16 mouse cellular contexts compared by ENCODE assay signal in the genomic region with DNA sequence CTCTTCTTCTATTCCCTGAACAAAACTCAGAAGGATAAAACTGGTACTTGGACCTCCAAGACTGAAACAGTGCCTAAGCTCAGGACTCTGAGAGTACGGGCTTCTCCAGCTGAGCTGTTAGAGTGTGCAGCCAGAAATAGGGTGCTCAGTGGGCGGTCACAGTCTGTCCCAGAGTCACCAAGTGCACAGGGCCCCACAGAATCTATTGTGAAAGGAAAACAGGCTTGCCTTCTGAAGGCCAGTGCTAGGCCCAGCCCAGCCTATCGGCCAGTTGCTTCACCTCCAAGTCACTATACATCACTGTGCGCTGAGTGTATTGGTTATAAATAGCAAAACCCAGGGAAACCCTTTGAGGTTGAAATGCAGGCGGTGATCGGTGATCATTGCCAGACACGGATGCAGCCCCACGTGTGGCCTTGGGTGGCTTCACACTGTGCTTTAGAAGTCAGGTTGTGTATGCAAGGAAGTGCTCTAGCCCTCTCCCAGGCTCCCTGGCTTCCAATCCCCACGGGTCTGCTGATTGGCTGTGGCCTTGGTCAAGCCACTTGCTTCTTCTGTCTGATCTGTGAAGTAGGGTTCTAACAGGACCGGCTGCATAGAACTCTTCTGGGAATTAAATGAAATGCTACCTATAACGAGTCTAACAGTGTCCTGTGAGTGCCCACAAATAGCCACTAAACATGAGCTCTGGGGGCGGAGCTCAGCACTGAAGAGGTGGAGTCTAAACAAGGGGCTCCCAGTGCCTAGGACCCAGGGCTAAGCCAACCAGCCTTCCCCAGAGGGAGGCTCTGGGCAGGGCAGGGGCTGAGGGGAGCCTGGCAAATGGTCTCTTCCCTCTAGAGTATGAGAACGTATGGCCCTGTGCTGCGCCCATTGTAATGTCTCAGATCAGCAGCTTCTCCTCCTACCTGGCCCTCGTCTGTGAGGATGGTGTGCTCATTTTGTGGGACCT. TPM values are rescaled to one million over a fixed set of nuclear protein-coding genes. Genes with fewer than 3 reads are reported as not detected.
A peak's percentile ranks its signal among the peaks of the same experiment; 100 is the strongest.
DNase-seq lines count a peak whose midpoint lies in the region; ATAC-seq and TF ChIP-seq lines count a peak whose summit lies in the region.
"Had no signal": no experiment of that assay in that cellular context is flagged by ENCODE, and none has a peak within 500 bp of the region (broad histone marks: within the 10 kb centered on the region; RNA-seq: fewer than 3 reads in every experiment).

No protein-coding gene starts in this region.

- DNase-seq in adrenal gland, postnatal 10 days, result peak; percentile 36
- DNase-seq in adrenal gland, postnatal 4 days (ENCODE audit: low spot score in 2 of 2), result no peak
- DNase-seq in heart, postnatal 0 days (ENCODE audit: low spot score), result peak; percentile 58
- DNase-seq in heart, postnatal 25 days (ENCODE audit: low spot score), result no peak
- peak; percentile 43 to 46 for DNase-seq in right cerebral cortex, adult 2 months (ENCODE audit: low spot score in 2 of 2)
- DNase-seq in right cerebral cortex, postnatal 4 days, result no peak
- no peak for DNase-seq in cerebellum, postnatal 10 days
- DNase-seq: gastrocnemius, postnatal 10 days; lung, adult 2 months had no signal

- 0 out of 2 replicates have a peak overlapping the region, but pooled peaks have one; percentile 20 for H3K9ac ChIP-seq in heart, postnatal 0 days (replicated peaks; ENCODE audit: low read depth, low read length)
- H3K9ac ChIP-seq in forebrain, embryonic 15.5 days (replicated peaks), result no peak overlapping the region
- H3K9ac ChIP-seq: hindbrain, embryonic 14.5 days; kidney, embryonic 15.5 days; midbrain, embryonic 12.5 days had no signal

- H3K27me3 ChIP-seq in heart, postnatal 0 days (ENCODE audit: control insufficient read depth, insufficient read depth, low read length), result no peaks in the 10 kb centered on the region
- no peaks in the 10 kb centered on the region for H3K27me3 ChIP-seq in forebrain, embryonic 15.5 days
- H3K27me3 ChIP-seq: kidney, embryonic 15.5 days; midbrain, embryonic 12.5 days had no signal

- ATAC-seq in heart, postnatal 0 days (ENCODE audit: insufficient read depth, low read depth), result peak; percentile 84
- ATAC-seq in forebrain, embryonic 15.5 days (replicated peaks), result no peak

- TF ChIP-seq EP300 in heart, postnatal 0 days (IDR thresholded peaks at IDR 0.05; ENCODE audit: low read depth), result no peak

- no peak for TF ChIP-seq CTCF in heart, postnatal 0 days (IDR thresholded peaks at IDR 0.05; ENCODE audit: low read depth)

- intact Hi-C loops in heart, postnatal 25 days (cut with DNase I), result no loop called here

- H3K9me3 ChIP-seq in heart, postnatal 0 days (replicated peaks; ENCODE audit: control insufficient read depth, low read length), result no peaks in the 10 kb centered on the region
- H3K9me3 ChIP-seq in forebrain, embryonic 15.5 days, result no peaks in the 10 kb centered on the region
- H3K9me3 ChIP-seq: kidney, embryonic 15.5 days; midbrain, embryonic 12.5 days had no signal

- H3K4me2 ChIP-seq in heart, postnatal 0 days (ENCODE audit: low read depth, low read length), result no peak overlapping the region
- H3K4me2 ChIP-seq in forebrain, embryonic 15.5 days (replicated peaks), result no peak overlapping the region
- H3K4me2 ChIP-seq: hindbrain, embryonic 14.5 days; kidney, embryonic 15.5 days; midbrain, embryonic 12.5 days had no signal

- H3K36me3 ChIP-seq in heart, postnatal 0 days (replicated peaks; ENCODE audit: control insufficient read depth, insufficient read depth, low read length), result no peaks in the 10 kb centered on the region
- no peaks in the 10 kb centered on the region for H3K36me3 ChIP-seq in forebrain, embryonic 15.5 days
- H3K36me3 ChIP-seq: kidney, embryonic 15.5 days; midbrain, embryonic 12.5 days had no signal

- H3K4me3 ChIP-seq in heart, postnatal 0 days (ENCODE audit: low read depth, low read length), result no peak overlapping the region
- H3K4me3 ChIP-seq in forebrain, embryonic 15.5 days, result no peak overlapping the region
- H3K4me3 ChIP-seq: erythroblast, embryonic 14.5 days; kidney, embryonic 15.5 days; midbrain, embryonic 12.5 days had no signal

- H3K4me1 ChIP-seq in heart, postnatal 0 days (ENCODE audit: control insufficient read depth, insufficient read depth), result peaks cover 11% of the 10 kb centered on the region; the same call in 1 of the 2 replicates
- no peaks in the 10 kb centered on the region for H3K4me1 ChIP-seq in forebrain, embryonic 15.5 days
- H3K4me1 ChIP-seq: kidney, embryonic 15.5 days; midbrain, embryonic 12.5 days had no signal

- peak overlapping the region; percentile 47 for H3K27ac ChIP-seq in heart, postnatal 0 days (ENCODE audit: low read depth)
- H3K27ac ChIP-seq in forebrain, embryonic 15.5 days (replicated peaks), result no peak overlapping the region
- H3K27ac ChIP-seq: hindbrain, embryonic 14.5 days; kidney, embryonic 15.5 days; midbrain, embryonic 12.5 days had no signal

- 33% methylated on average over 15 of the region's 15 CpGs for WGBS in heart, postnatal 0 days
- 48% methylated on average over 15 of the region's 15 CpGs for WGBS in forebrain, embryonic 15.5 days

RNA-seq across cellular contexts. Expression of gene Mesp1, which starts 21.8 kb away (rescaled TPM):
- not detected for total RNA-seq in adrenal gland, postnatal 10 days (2021)
- under 1 TPM in 1 of 2 experiments, not detected in 1; 0.31 TPM for total RNA-seq in adrenal gland, postnatal 4 days (2021)
- total RNA-seq in heart, postnatal 0 days (2014; rRNA removed; ENCODE audit: low replicate concordance), result not detected in 2 replicates
- not detected in 2 replicates for polyA plus RNA-seq in heart, postnatal 0 days (2015; fragmentation: Nextera tagmentation; extraction: Ambion mirVana)
- total RNA-seq in heart, postnatal 25 days (2021), result not detected
- polyA plus RNA-seq in forebrain, embryonic 15.5 days (2015; fragmentation: Nextera tagmentation; extraction: Ambion mirVana), result 0.19 TPM in 1 of 2 replicates, not detected in the other
- total RNA-seq: gastrocnemius, postnatal 10 days had no signal
- polyA plus RNA-seq: hindbrain, embryonic 14.5 days; kidney, embryonic 15.5 days; midbrain, embryonic 12.5 days; neural tube, embryonic 11.5 days; stomach, embryonic 14.5 days had no signal

RNA-seq across cellular contexts. Expression of gene Wdr93, which starts 28.9 kb away (rescaled TPM):
- total RNA-seq in adrenal gland, postnatal 10 days (2021), result 1 to 10 TPM; 1.5 to 2.5 TPM
- total RNA-seq in adrenal gland, postnatal 4 days (2021), result 1 to 10 TPM; 2.7 to 2.9 TPM
- not detected in 2 replicates for total RNA-seq in heart, postnatal 0 days (2014; rRNA removed; ENCODE audit: low replicate concordance)
- polyA plus RNA-seq in heart, postnatal 0 days (2015; fragmentation: Nextera tagmentation; extraction: Ambion mirVana), result 0.05 TPM in 1 of 2 replicates, not detected in the other
- under 1 TPM in 1 of 2 experiments, not detected in 1; 0.21 TPM for total RNA-seq in heart, postnatal 25 days (2021)
- 0.23 and 0.85 TPM in 2 replicates for polyA plus RNA-seq in forebrain, embryonic 15.5 days (2015; fragmentation: Nextera tagmentation; extraction: Ambion mirVana)
- polyA plus RNA-seq: erythroblast, embryonic 14.5 days had no signal

RNA-seq across cellular contexts. Expression of gene Pex11a, which starts 28.9 kb away (rescaled TPM):
- total RNA-seq in adrenal gland, postnatal 10 days (2021), result 10 to 100 TPM; 41.0 to 47.0 TPM
- 10 to 100 TPM; 35.7 to 37.7 TPM for total RNA-seq in adrenal gland, postnatal 4 days (2021)
- total RNA-seq in heart, postnatal 0 days (2014; rRNA removed; ENCODE audit: low replicate concordance), result 0.04 and 3.4 TPM in 2 replicates
- 9.4 and 11.6 TPM in 2 replicates for polyA plus RNA-seq in heart, postnatal 0 days (2015; fragmentation: Nextera tagmentation; extraction: Ambion mirVana)
- total RNA-seq in heart, postnatal 25 days (2021), result 10 to 100 TPM; 13.2 to 15.2 TPM
- polyA plus RNA-seq in forebrain, embryonic 15.5 days (2015; fragmentation: Nextera tagmentation; extraction: Ambion mirVana), result 16.9 and 18.8 TPM in 2 replicates
- polyA plus RNA-seq: erythroblast, embryonic 14.5 days had no signal

RNA-seq across cellular contexts. Expression of gene Mesp2, which starts 38.7 kb away (rescaled TPM):
- under 1 TPM; 0.39 to 0.79 TPM for total RNA-seq in adrenal gland, postnatal 10 days (2021)
- 1 to 10 TPM; 1.5 to 1.9 TPM for total RNA-seq in adrenal gland, postnatal 4 days (2021)
- not detected in 2 replicates for total RNA-seq in heart, postnatal 0 days (2014; rRNA removed; ENCODE audit: low replicate concordance)
- polyA plus RNA-seq in heart, postnatal 0 days (2015; fragmentation: Nextera tagmentation; extraction: Ambion mirVana), result 0.10 and 0.11 TPM in 2 replicates
- total RNA-seq in heart, postnatal 25 days (2021), result under 1 TPM in 1 of 2 experiments, not detected in 1; 0.17 TPM
- 1.5 and 2.2 TPM in 2 replicates for polyA plus RNA-seq in forebrain, embryonic 15.5 days (2015; fragmentation: Nextera tagmentation; extraction: Ambion mirVana)
- polyA plus RNA-seq: erythroblast, embryonic 14.5 days had no signal

RNA-seq across cellular contexts. Expression of gene Plin1, which starts 39.1 kb away (rescaled TPM):
- total RNA-seq in adrenal gland, postnatal 10 days (2021), result 100 to 1,000 TPM; 750 to 928 TPM
- total RNA-seq in adrenal gland, postnatal 4 days (2021), result 100 to 1,000 TPM; 360 to 412 TPM
- total RNA-seq in heart, postnatal 0 days (2014; rRNA removed; ENCODE audit: low replicate concordance), result not detected in 2 replicates
- 0.11 and 0.41 TPM in 2 replicates for polyA plus RNA-seq in heart, postnatal 0 days (2015; fragmentation: Nextera tagmentation; extraction: Ambion mirVana)
- 10 to 100 TPM in 1 of 2 experiments, 1 to 10 TPM in 1; 5.2 to 10.6 TPM for total RNA-seq in heart, postnatal 25 days (2021)
- not detected in 2 replicates for polyA plus RNA-seq in forebrain, embryonic 15.5 days (2015; fragmentation: Nextera tagmentation; extraction: Ambion mirVana)
- polyA plus RNA-seq: erythroblast, embryonic 14.5 days; midbrain, embryonic 12.5 days; neural tube, embryonic 11.5 days; stomach, embryonic 14.5 days had no signal

Comparison
In these comparisons a context has a peak if more than half of its experiments do, and no peak if none do; other contexts are left out.
1. DNase-seq: peak in adrenal gland, postnatal 10 days (single experiment), heart, postnatal 0 days (single experiment) and right cerebral cortex, adult 2 months (2 of 2); none in adrenal gland, postnatal 4 days (0 of 2), heart, postnatal 25 days (single experiment), right cerebral cortex, postnatal 4 days (single experiment) and cerebellum, postnatal 10 days (0 of 2).